Mouse (Mus musculus) macrophage (primary cell): ENCODE measurements around the gene Scn8a. TPM values are rescaled to one million over a fixed set of nuclear protein-coding genes. Genes with fewer than 3 reads are reported as not detected.

Experiments
- H3K27ac ChIP-seq: fragments of 350-480 bp; formaldehyde crosslinking; 2 replicates; pipeline ENCODE4 v1.9.0; 2021
- H3K36me3 ChIP-seq: fragments of 350-480 bp; formaldehyde crosslinking; 2 replicates; pipeline ENCODE4 v1.9.0; 2021; ENCODE audit errors: inconsistent target
- H3K4me3 ChIP-seq: fragments of 350-480 bp; formaldehyde crosslinking; 2 replicates; pipeline ENCODE4 v1.9.0; 2021; ENCODE audit errors: inconsistent target
- H3K79me2 ChIP-seq: fragments of 350-480 bp; formaldehyde crosslinking; 2 replicates; pipeline ENCODE4 v1.9.0; 2021; ENCODE audit errors: inconsistent target
- WGBS: methylation state at CpG from one replicate; pipeline ENCODE4 v1.1.7; 2026; ENCODE audit warnings: inconsistent platforms; ENCODE audit not compliant: missing documents; 5-methylcytosine and 5-hydroxymethylcytosine counted together
- polyA plus RNA-seq: library from polyadenylated mRNA; stranded (reverse); fragments of 250-400 nt; gene quantifications from 3 replicates; pipeline ENCODE4 v1.2.4, GENCODE M21; 2018; ENCODE audit warnings: inconsistent platforms

The Scn8a gene
- polyA plus RNA-seq, 1 experiment from 2014 or later, result not detected

GRCm38 (mm10) chr15:101052560-101053501, 183.2 kb downstream of the Scn8a start:
- no peak overlapping the region for H3K4me3 ChIP-seq
- no peaks in the 10 kb centered on the region for H3K79me2 ChIP-seq
- H3K36me3 ChIP-seq, result no peaks in the 10 kb centered on the region
- H3K27ac ChIP-seq, result no peak overlapping the region
- 32% methylated on average over 108 of the region's 120 CpGs for WGBS

- Histone ChIP-seq H3K4me3 (no peak overlapping the region), H3K27ac (no peak overlapping the region), H3K36me3 (no peaks in the 10 kb centered on the region), H3K79me2 (no peaks in the 10 kb centered on the region)
- 17% methylated on average over 64 of the region's 65 CpGs for WGBS
Measured at GRCm38 (mm10) chr15:101053832-101054459, 184.3 kb downstream of the Scn8a start.

GRCm38 (mm10) chr15:101054541-101054940, 184.9 kb downstream of the Scn8a start:
- no peaks in the 10 kb centered on the region for H3K79me2 ChIP-seq
- H3K27ac ChIP-seq, result no peak overlapping the region
- WGBS, result 89% methylated on average over 10 of the region's 10 CpGs
- no peak overlapping the region for H3K4me3 ChIP-seq
- no peaks in the 10 kb centered on the region for H3K36me3 ChIP-seq

- Histone ChIP-seq H3K4me3 (no peak overlapping the region), H3K79me2 (no peaks in the 10 kb centered on the region), H3K27ac (no peak overlapping the region), H3K36me3 (no peaks in the 10 kb centered on the region)
- 35% methylated on average over 10 of the region's 10 CpGs for WGBS
Measured at GRCm38 (mm10) chr15:101056225-101056624, 186.6 kb downstream of the Scn8a start.

GRCm38 (mm10) chr15:101059570-101060279, 190.1 kb downstream of the Scn8a start:
- 79% methylated on average over 9 of the region's 9 CpGs for WGBS
- no peaks in the 10 kb centered on the region for H3K36me3 ChIP-seq
- no peak overlapping the region for H3K27ac ChIP-seq
- H3K79me2 ChIP-seq, result no peaks in the 10 kb centered on the region
- H3K4me3 ChIP-seq, result no peak overlapping the region

GRCm38 (mm10) chr15:101060280-101060852, 190.7 kb downstream of the Scn8a start:
- Histone ChIP-seq H3K36me3 (no peaks in the 10 kb centered on the region), H3K27ac (no peak overlapping the region), H3K4me3 (no peak overlapping the region), H3K79me2 (no peaks in the 10 kb centered on the region)
- WGBS, result 84% methylated on average over 11 of the region's 11 CpGs

- no peaks in the 10 kb centered on the region for H3K36me3 ChIP-seq
- no peak overlapping the region for H3K4me3 ChIP-seq
- H3K79me2 ChIP-seq, result no peaks in the 10 kb centered on the region
- WGBS, result 85% methylated on average over 6 of the region's 6 CpGs
- no peak overlapping the region for H3K27ac ChIP-seq
Measured at GRCm38 (mm10) chr15:101065069-101065468, 195.4 kb downstream of the Scn8a start.

- Histone ChIP-seq H3K36me3 (no peaks in the 10 kb centered on the region), H3K27ac (no peak overlapping the region), H3K79me2 (no peaks in the 10 kb centered on the region), H3K4me3 (no peak overlapping the region)
- 81% methylated on average over 5 of the region's 6 CpGs for WGBS
Measured at GRCm38 (mm10) chr15:101066364-101066847, 196.7 kb downstream of the Scn8a start.

- Histone ChIP-seq H3K4me3 (no peak overlapping the region), H3K36me3 (no peaks in the 10 kb centered on the region), H3K27ac (no peak overlapping the region), H3K79me2 (no peaks in the 10 kb centered on the region)
- 84% methylated on average over 7 of the region's 9 CpGs for WGBS
Measured at GRCm38 (mm10) chr15:101066920-101067696, 197.4 kb downstream of the Scn8a start.

- Histone ChIP-seq H3K27ac (no peak overlapping the region), H3K36me3 (no peaks in the 10 kb centered on the region), H3K79me2 (no peaks in the 10 kb centered on the region), H3K4me3 (no peak overlapping the region)
- WGBS, result 60% methylated on average over 3 of the region's 3 CpGs
Measured at GRCm38 (mm10) chr15:101068029-101068428, 198.4 kb downstream of the Scn8a start.

- WGBS, result 84% methylated on average over 4 of the region's 4 CpGs
- Histone ChIP-seq H3K27ac (no peak overlapping the region), H3K4me3 (no peak overlapping the region), H3K36me3 (no peaks in the 10 kb centered on the region), H3K79me2 (no peaks in the 10 kb centered on the region)
Measured at GRCm38 (mm10) chr15:101068671-101069070, 199.0 kb downstream of the Scn8a start.

GRCm38 (mm10) chr15:101069641-101070190, 200.1 kb downstream of the Scn8a start:
- no peak overlapping the region for H3K4me3 ChIP-seq
- 75% methylated on average over 9 of the region's 9 CpGs for WGBS
- no peak overlapping the region for H3K27ac ChIP-seq
- no peaks in the 10 kb centered on the region for H3K79me2 ChIP-seq
- H3K36me3 ChIP-seq, result no peaks in the 10 kb centered on the region

GRCm38 (mm10) chr15:101070762-101071161, 201.1 kb downstream of the Scn8a start:
- no peak overlapping the region for H3K4me3 ChIP-seq
- WGBS, result 78% methylated on average over 5 of the region's 5 CpGs
- H3K36me3 ChIP-seq, result no peaks in the 10 kb centered on the region
- H3K27ac ChIP-seq, result no peak overlapping the region
- H3K79me2 ChIP-seq, result no peaks in the 10 kb centered on the region
